Mouse (Mus musculus): ENCODE measurements around the gene Ncs1.

DNA sequence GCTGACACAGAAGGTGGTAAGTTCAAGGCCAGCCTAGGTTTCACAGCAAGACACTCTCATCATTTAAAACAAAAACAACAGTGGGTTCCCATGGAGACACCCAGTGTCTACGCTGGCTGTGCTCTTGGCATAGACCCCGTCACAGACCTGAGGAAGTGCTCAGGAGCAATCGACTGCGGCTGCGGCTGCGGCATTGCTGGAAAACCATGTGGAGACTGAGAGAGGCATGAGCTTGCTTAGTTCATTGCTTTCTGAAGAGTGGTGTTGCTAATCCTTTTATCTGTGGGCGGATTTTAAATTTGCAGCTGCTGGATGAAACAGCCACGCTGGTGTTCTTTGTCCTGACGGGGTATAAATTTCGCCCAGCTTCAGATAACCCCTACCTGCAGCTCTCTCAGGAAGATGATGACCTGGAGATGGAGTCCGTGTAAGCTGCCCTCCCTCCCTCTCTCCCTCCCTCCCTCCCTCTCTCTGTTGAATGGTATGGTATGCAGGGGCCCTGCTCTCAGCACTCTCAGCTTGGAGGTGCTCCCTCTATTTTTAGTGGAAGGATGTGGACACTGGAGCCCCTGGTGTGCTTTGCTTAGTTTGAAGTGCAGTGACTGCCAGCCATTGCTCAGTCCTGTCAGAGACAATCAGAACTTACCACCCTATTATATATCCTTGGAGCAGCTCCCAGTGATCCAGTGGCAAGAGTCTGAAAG is 35.3 kb upstream of the Ncs1 start:
- TF ChIP-seq POLR2A (IDR thresholded peaks at IDR 0.05; ENCODE audit: insufficient read depth, low read depth, low read length) = no peak
- no peak for TF ChIP-seq CTCF (IDR thresholded peaks at IDR 0.05; ENCODE audit: insufficient read depth, low read depth, low read length)
